Mouse (Mus musculus) cerebellum, adult 2 months (tissue): ENCODE measurements at regions not wholly inside any gene's neighbourhood (a gene's known extent, or its start where the extent isn't known, plus 50 kb on each side); places are given as distances from the start of the nearest gene placed in this dataset.

Source experiments
- CTCF ChIP-seq: fragments of 200-500 bp; IDR thresholded peaks from 2 replicates; pipeline ENCODE4 v1.5.1; 2011; ENCODE audit warnings: low read depth, mild to moderate bottlenecking, control low read depth, low read length, moderate library complexity, borderline replicate concordance; ENCODE audit not compliant: insufficient read depth
- POLR2A ChIP-seq: fragments of 200-500 bp; IDR thresholded peaks from 2 replicates; pipeline ENCODE4 v1.6.1; 2011; ENCODE audit warnings: low read length, control low read depth, borderline replicate concordance; ENCODE audit not compliant: insufficient read depth

- no peak for TF ChIP-seq CTCF
- TF ChIP-seq POLR2A, result no peak
Measured at GRCm38 (mm10) chr3:135971611-135972010, 146.5 kb downstream of the Slc39a8 start.
